Comparison of ENCODE assay signal across 13 mouse cellular contexts in the genomic region with DNA sequence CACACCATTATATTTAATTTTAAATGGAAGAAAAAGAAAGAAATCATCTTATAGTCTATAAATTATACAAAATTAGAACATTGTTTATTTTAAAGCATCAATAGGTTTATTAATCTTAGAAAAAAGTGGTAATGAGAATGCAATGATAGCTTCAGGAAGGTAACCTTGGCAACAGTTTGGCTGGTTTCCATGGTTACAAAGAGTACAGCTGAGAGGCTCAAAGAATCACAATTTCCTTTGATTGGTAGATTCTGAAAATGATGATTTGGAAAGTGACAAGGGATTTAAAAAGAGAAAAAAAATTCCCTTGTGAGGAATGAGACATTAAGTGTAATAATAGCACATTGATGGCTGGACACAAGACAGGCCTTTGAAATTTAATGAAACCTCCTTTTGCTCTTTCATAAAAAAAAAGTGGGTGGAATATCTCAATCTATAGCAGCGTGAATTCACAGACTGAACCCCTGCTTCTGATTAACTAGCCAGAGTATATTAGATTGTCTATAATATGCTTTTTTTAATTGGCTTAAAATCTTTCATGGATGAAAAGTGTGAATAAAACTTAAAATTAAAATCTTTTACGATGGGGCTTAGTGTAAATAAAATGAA. TPM values are rescaled to one million over a fixed set of nuclear protein-coding genes. Genes with fewer than 3 reads are reported as not detected.
DNase-seq lines count a peak whose midpoint lies in the region; ATAC-seq lines count a peak whose summit lies in the region.
"Had no signal": no experiment of that assay in that cellular context is flagged by ENCODE, and none has a peak within 500 bp of the region (broad histone marks: within the 10 kb centered on the region; RNA-seq: fewer than 3 reads in every experiment).

No protein-coding gene starts in this region.

- no peaks in the 10 kb centered on the region for H3K4me1 ChIP-seq in hindbrain, embryonic 11.5 days (replicated peaks; ENCODE audit: control insufficient read depth, insufficient read depth, low read length)
- H3K4me1 ChIP-seq in hindbrain, embryonic 10.5 days (replicated peaks): peaks cover 16% of the 10 kb centered on the region
- peaks cover 19% of the 10 kb centered on the region for H3K4me1 ChIP-seq in hindbrain, embryonic 14.5 days (replicated peaks; ENCODE audit: control insufficient read depth, insufficient read depth, low read length)
- 0 out of 2 replicates have a peak, but pooled peaks cover 6% of the 10 kb centered on the region for H3K4me1 ChIP-seq in midbrain, embryonic 12.5 days
- no peaks in the 10 kb centered on the region for H3K4me1 ChIP-seq in kidney, embryonic 15.5 days

- H3K9me3 ChIP-seq in hindbrain, embryonic 11.5 days (ENCODE audit: control insufficient read depth, low read length): no peaks in the 10 kb centered on the region
- H3K9me3 ChIP-seq in hindbrain, embryonic 10.5 days: no peaks in the 10 kb centered on the region
- H3K9me3 ChIP-seq in hindbrain, embryonic 14.5 days (ENCODE audit: control insufficient read depth, low read length): no peaks in the 10 kb centered on the region
- 0 out of 2 replicates have a peak, but pooled peaks cover 4% of the 10 kb centered on the region for H3K9me3 ChIP-seq in midbrain, embryonic 12.5 days
- no peaks in the 10 kb centered on the region for H3K9me3 ChIP-seq in kidney, embryonic 15.5 days (replicated peaks)

- no peaks in the 10 kb centered on the region for H3K36me3 ChIP-seq in hindbrain, embryonic 11.5 days (ENCODE audit: control insufficient read depth, insufficient read depth, low read length)
- no peaks in the 10 kb centered on the region for H3K36me3 ChIP-seq in hindbrain, embryonic 10.5 days
- H3K36me3 ChIP-seq in hindbrain, embryonic 14.5 days (replicated peaks; ENCODE audit: control insufficient read depth, insufficient read depth): no peaks in the 10 kb centered on the region
- H3K36me3 ChIP-seq in midbrain, embryonic 12.5 days: no peaks in the 10 kb centered on the region
- no peaks in the 10 kb centered on the region for H3K36me3 ChIP-seq in kidney, embryonic 15.5 days

- no peak overlapping the region for H3K4me3 ChIP-seq in hindbrain, embryonic 11.5 days (ENCODE audit: low read depth, low read length)
- no peak overlapping the region for H3K4me3 ChIP-seq in hindbrain, embryonic 10.5 days
- H3K4me3 ChIP-seq in hindbrain, embryonic 14.5 days (replicated peaks; ENCODE audit: low read length): no peak overlapping the region
- no peak overlapping the region for H3K4me3 ChIP-seq in midbrain, embryonic 12.5 days
- no peak overlapping the region for H3K4me3 ChIP-seq in kidney, embryonic 15.5 days (replicated peaks)

- no peak overlapping the region for H3K9ac ChIP-seq in hindbrain, embryonic 11.5 days (ENCODE audit: low read depth, low read length)
- no peak overlapping the region for H3K9ac ChIP-seq in hindbrain, embryonic 14.5 days
- no peak overlapping the region for H3K9ac ChIP-seq in midbrain, embryonic 12.5 days (replicated peaks)
- no peak overlapping the region for H3K9ac ChIP-seq in kidney, embryonic 15.5 days
- H3K9ac ChIP-seq: liver, embryonic 14.5 days had no signal

- ATAC-seq in hindbrain, embryonic 11.5 days (ENCODE audit: low FRiP score): peak; percentile 64; the same call in 1 of the 2 replicates
- ATAC-seq in hindbrain, embryonic 14.5 days (ENCODE audit: low FRiP score): peak; percentile 69
- ATAC-seq in midbrain, embryonic 12.5 days (ENCODE audit: low FRiP score, low read depth): peak; percentile 71
- ATAC-seq in kidney, embryonic 15.5 days (replicated peaks; ENCODE audit: low FRiP score): no peak
- ATAC-seq: inflammation-experienced regulatory T-cells, adult 6 months had no signal

- no peak overlapping the region for H3K4me2 ChIP-seq in hindbrain, embryonic 11.5 days (replicated peaks; ENCODE audit: low read depth, low read length)
- H3K4me2 ChIP-seq in hindbrain, embryonic 14.5 days (replicated peaks): no peak overlapping the region
- no peak overlapping the region for H3K4me2 ChIP-seq in midbrain, embryonic 12.5 days (replicated peaks)
- no peak overlapping the region for H3K4me2 ChIP-seq in kidney, embryonic 15.5 days

- peak; percentile 62 for DNase-seq in hindbrain, embryonic 11.5 days (ENCODE audit: low spot score)
- no peak for DNase-seq in hindbrain, embryonic 10.5 days (ENCODE audit: low spot score)
- DNase-seq in brain, embryonic 18.5 days (ENCODE audit: low read depth, low spot score): peak; percentile 62
- DNase-seq in hindbrain, embryonic 14.5 days (ENCODE audit: low spot score): peak; percentile 80
- DNase-seq in adrenal gland, adult 18-20 months (ENCODE audit: low spot score in 2 of 2): no peak
- DNase-seq in yolk sac, embryonic 10.5 days (ENCODE audit: low spot score): no peak
- DNase-seq: adrenal gland, postnatal 36 days; kidney, postnatal 4 days had no signal

- 67% methylated on average over 2 of the region's 2 CpGs for WGBS in hindbrain, embryonic 11.5 days
- 72% methylated on average over 2 of the region's 2 CpGs for WGBS in hindbrain, embryonic 10.5 days
- 47% methylated on average over 2 of the region's 2 CpGs for WGBS in hindbrain, embryonic 14.5 days
- 42% methylated on average over 2 of the region's 2 CpGs for WGBS in midbrain, embryonic 12.5 days
- 90% methylated on average over 2 of the region's 2 CpGs for WGBS in kidney, embryonic 15.5 days

- no peak overlapping the region for H3K27ac ChIP-seq in hindbrain, embryonic 11.5 days (ENCODE audit: low read depth, low read length)
- H3K27ac ChIP-seq in hindbrain, embryonic 10.5 days: no peak overlapping the region
- H3K27ac ChIP-seq in hindbrain, embryonic 14.5 days: no peak overlapping the region
- no peak overlapping the region for H3K27ac ChIP-seq in midbrain, embryonic 12.5 days (replicated peaks)
- H3K27ac ChIP-seq in kidney, embryonic 15.5 days: no peak overlapping the region
- H3K27ac ChIP-seq: liver, embryonic 14.5 days; macrophage had no signal

- H3K27me3 ChIP-seq in hindbrain, embryonic 11.5 days (ENCODE audit: control insufficient read depth, insufficient read depth, low read length): no peaks in the 10 kb centered on the region
- H3K27me3 ChIP-seq in hindbrain, embryonic 10.5 days (ENCODE audit: insufficient read depth, poor library complexity, severe bottlenecking): peaks cover 19% of the 10 kb centered on the region
- no peaks in the 10 kb centered on the region for H3K27me3 ChIP-seq in hindbrain, embryonic 14.5 days (ENCODE audit: control insufficient read depth, insufficient read depth, low read length)
- H3K27me3 ChIP-seq in midbrain, embryonic 12.5 days: peaks cover 3% of the 10 kb centered on the region
- no peaks in the 10 kb centered on the region for H3K27me3 ChIP-seq in kidney, embryonic 15.5 days

RNA-seq across cellular contexts. Expression of a gene that starts 13.8 kb away (rescaled TPM):
- polyA plus RNA-seq in hindbrain, embryonic 11.5 days (2014; fragmentation: Nextera tagmentation; extraction: Ambion mirVana): 0.19 TPM in 1 of 2 replicates, not detected in the other
- polyA plus RNA-seq in hindbrain, embryonic 10.5 days (2016; fragmentation: Nextera tagmentation; extraction: Ambion mirVana): not detected in 2 replicates
- polyA plus RNA-seq in hindbrain, embryonic 14.5 days (2014; fragmentation: Nextera tagmentation; extraction: Ambion mirVana): 0.35 and 0.48 TPM in 2 replicates
- not detected in 2 replicates for polyA plus RNA-seq in midbrain, embryonic 12.5 days (2016; fragmentation: Nextera tagmentation; extraction: Ambion mirVana)
- not detected for total RNA-seq in adrenal gland, adult 18-20 months (2021)
- not detected in 2 replicates for polyA plus RNA-seq in kidney, embryonic 15.5 days (2015; fragmentation: Nextera tagmentation; extraction: Ambion mirVana)
- total RNA-seq: adrenal gland, postnatal 36 days had no signal
- polyA plus RNA-seq: inflammation-experienced regulatory T-cells, adult 6 months; liver, embryonic 14.5 days; macrophage had no signal

Comparison
In these comparisons a context has a peak if more than half of its experiments do, and no peak if none do; other contexts are left out.
1. DNase-seq: peak in hindbrain, embryonic 11.5 days (single experiment), brain, embryonic 18.5 days (single experiment) and hindbrain, embryonic 14.5 days (single experiment); none in hindbrain, embryonic 10.5 days (single experiment), adrenal gland, adult 18-20 months (0 of 2) and yolk sac, embryonic 10.5 days (single experiment).